Mouse (Mus musculus) forebrain, embryonic 15.5 days (tissue): Measurements from ENCODE around the gene Irs2. TPM values are rescaled to one million over a fixed set of nuclear protein-coding genes. Genes with fewer than 3 reads are reported as not detected.

Source experiments
- ATAC-seq: fragments of 200-750 bp; cut with Nextera tagmentation; replicated peaks from 2 replicates; pipeline ENCODE4 v1.8.0; 2017; ENCODE audit warnings: mild to moderate bottlenecking, moderate TSS enrichment, moderate library complexity
- H3K27ac ChIP-seq: fragments of 300-500 bp; sonication (generic); replicated peaks from 2 replicates; pipeline ENCODE4 v1.5.1; 2015; ENCODE audit warnings: mild to moderate bottlenecking, inconsistent platforms
- H3K27me3 ChIP-seq: fragments of 300-500 bp; sonication (generic); 2 replicates; pipeline ENCODE4 v1.6.1; 2015; ENCODE audit warnings: inconsistent platforms
- H3K36me3 ChIP-seq: fragments of 300-500 bp; sonication (generic); 2 replicates; pipeline ENCODE4 v1.6.1; 2015; ENCODE audit warnings: mild to moderate bottlenecking, inconsistent platforms
- H3K4me1 ChIP-seq: fragments of 300-500 bp; sonication (generic); 2 replicates; pipeline ENCODE4 v1.6.1; 2015; ENCODE audit warnings: inconsistent platforms
- H3K4me2 ChIP-seq: fragments of 300-500 bp; sonication (generic); replicated peaks from 2 replicates; pipeline ENCODE4 v1.6.1; 2015; ENCODE audit warnings: mild to moderate bottlenecking, inconsistent platforms
- H3K4me3 ChIP-seq: fragments of 300-500 bp; sonication (generic); 2 replicates; pipeline ENCODE4 v1.5.1; 2015; ENCODE audit warnings: mild to moderate bottlenecking, inconsistent platforms
- H3K9ac ChIP-seq: fragments of 300-500 bp; sonication (generic); replicated peaks from 2 replicates; pipeline ENCODE4 v1.6.1; 2015; ENCODE audit warnings: mild to moderate bottlenecking, inconsistent platforms
- H3K9me3 ChIP-seq: fragments of 300-500 bp; sonication (generic); 2 replicates; pipeline ENCODE4 v1.6.1; 2016; ENCODE audit warnings: inconsistent platforms
- WGBS: fragments of 180-500 bp; shearing (Covaris S2); methylation state at CpG from one replicate; pipeline ENCODE4 v1.1.7; 2015; ENCODE audit warnings: mixed read lengths; 5-methylcytosine and 5-hydroxymethylcytosine counted together
- polyA plus RNA-seq: library from polyadenylated mRNA; unstranded; fragments of >200 nt; fragmentation: Nextera tagmentation; extraction: Ambion mirVana; gene quantifications from 2 replicates; pipeline ENCODE4 v1.2.1, GENCODE M21; 2015

Irs2 gene
- polyA plus RNA-seq, 1 experiment from 2014 or later: 7.1 TPM

DNA sequence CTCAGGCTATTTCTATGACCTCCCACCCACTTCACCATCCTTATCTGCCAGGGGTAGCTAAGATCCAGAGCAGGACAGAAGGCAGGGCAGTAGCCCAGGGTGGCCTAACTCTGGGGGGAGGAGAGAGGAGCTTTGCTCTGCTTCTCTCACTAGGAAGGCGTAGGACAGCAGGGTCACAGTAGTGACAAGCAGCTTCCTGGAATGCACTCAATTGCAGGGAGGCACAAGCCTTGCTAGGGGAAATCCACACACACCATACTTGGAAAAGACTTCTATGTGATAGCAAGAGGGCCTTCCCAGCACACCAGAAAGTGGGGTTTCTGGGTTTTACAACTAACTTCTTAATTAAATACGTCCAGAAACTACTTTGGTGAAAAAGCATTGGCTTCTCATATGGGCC lies 12.5 kb downstream of the Irs2 start:
- Histone ChIP-seq H3K27ac (no peak overlapping the region), H3K4me1 (peaks cover 47% of the 10 kb centered on the region), H3K9me3 (no peaks in the 10 kb centered on the region), H3K36me3 (0 out of 2 replicates have a peak, but pooled peaks cover 3% of the 10 kb centered on the region), H3K4me3 (no peak overlapping the region), H3K9ac (no peak overlapping the region), H3K4me2 (no peak overlapping the region), H3K27me3 (no peaks in the 10 kb centered on the region)
- WGBS: 80% methylated on average over 2 of the region's 2 CpGs
- ATAC-seq: no peak

DNA sequence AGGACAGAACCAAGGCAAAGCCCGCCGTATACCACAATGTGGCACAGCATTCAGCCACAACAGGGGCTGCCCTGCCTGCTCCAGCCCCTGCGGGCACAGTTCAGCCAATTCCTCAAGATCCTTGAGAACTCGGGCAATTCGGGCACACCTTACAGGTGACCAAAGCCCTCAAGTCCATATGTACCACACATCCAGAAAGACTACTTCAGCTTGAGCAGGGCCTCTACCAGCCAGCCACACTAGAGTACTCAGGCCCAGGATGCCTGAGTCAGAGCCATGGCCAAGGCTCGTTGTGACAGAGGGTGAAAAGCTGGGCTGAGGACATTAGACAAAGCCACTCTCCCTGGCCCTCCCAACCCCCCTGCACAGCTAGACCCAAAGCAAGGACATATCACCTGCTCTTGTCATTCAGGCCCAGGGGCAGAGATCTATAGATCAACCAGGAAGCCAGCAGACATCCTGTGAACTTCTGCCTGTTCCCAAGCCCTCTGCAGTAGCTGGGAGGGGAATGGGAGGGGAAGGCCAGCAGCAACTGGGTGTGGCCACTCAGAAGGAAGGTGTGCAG lies 13.8 kb downstream of the Irs2 start:
- 92% methylated on average over 6 of the region's 6 CpGs for WGBS
- H3K4me1 ChIP-seq: peaks cover 45% of the 10 kb centered on the region

DNA sequence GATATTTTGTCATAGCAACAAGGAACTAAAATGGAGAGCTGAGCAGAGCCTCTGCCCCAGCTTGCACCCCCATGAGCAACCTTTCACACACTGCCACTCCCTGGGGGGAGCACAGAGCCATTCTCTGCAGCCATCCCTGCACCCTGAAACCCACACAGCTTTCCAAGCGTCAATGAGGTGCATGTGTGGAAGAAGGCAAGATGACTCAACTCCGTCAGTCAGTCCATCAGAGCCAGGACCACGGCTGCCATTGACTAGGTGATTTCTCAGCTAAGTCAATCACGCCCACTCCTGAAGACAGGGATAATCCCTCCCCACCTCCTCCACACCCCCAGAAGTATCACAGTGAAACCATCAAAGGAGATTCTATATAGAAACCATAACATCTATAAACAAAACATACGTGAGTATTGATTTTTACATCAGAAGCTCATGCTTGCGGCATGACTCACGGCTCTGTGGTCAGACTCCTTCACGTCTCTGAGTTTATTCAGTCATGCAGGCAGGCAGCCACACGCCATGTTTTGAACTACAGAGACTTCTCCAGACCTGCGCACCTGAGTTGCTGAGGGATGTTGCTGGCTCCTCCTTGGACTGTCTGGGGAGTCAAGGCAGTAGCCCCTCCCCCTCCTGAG lies 14.6 kb downstream of the Irs2 start:
- H3K4me3 ChIP-seq: no peak overlapping the region
- 0 out of 2 replicates have a peak, but pooled peaks cover 3% of the 10 kb centered on the region for H3K36me3 ChIP-seq
- no peaks in the 10 kb centered on the region for H3K27me3 ChIP-seq
- no peak overlapping the region for H3K9ac ChIP-seq
- no peak overlapping the region for H3K4me2 ChIP-seq
- no peak for ATAC-seq
- peaks cover 49% of the 10 kb centered on the region for H3K4me1 ChIP-seq
- WGBS: 95% methylated on average over 10 of the region's 10 CpGs
- H3K27ac ChIP-seq: no peak overlapping the region
- no peaks in the 10 kb centered on the region for H3K9me3 ChIP-seq

More for the DNA sequence above, 13.8 kb downstream of the Irs2 start:
- Histone ChIP-seq H3K27me3 (no peaks in the 10 kb centered on the region), H3K9ac (no peak overlapping the region), H3K9me3 (no peaks in the 10 kb centered on the region), H3K36me3 (0 out of 2 replicates have a peak, but pooled peaks cover 3% of the 10 kb centered on the region), H3K27ac (no peak overlapping the region), H3K4me3 (no peak overlapping the region), H3K4me2 (no peak overlapping the region)
- no peak for ATAC-seq

DNA sequence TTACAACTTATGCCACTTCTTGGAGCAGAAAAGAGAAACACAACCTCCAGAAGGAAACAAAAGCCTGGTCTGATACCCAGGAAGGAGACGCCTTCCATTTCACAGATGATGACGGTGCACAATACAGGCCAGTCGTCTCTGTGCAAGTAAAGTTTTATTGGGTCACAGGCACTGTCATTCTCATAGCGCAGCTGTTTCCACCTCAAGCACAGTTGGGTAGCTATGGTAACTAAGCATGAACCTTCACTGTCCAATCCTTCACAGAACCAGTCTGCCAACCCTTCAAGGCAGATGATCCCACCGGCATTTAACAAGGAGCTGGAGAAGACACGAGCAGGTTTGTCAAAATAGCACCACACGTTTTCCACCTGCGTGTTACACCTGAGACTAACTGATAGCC lies 16.2 kb downstream of the Irs2 start:
- Histone ChIP-seq H3K9me3 (no peaks in the 10 kb centered on the region), H3K9ac (no peak overlapping the region), H3K36me3 (no peaks in the 10 kb centered on the region), H3K27me3 (no peaks in the 10 kb centered on the region), H3K4me2 (no peak overlapping the region), H3K4me1 (peaks cover 39% of the 10 kb centered on the region), H3K27ac (no peak overlapping the region; the same call in 1 of the 2 replicates), H3K4me3 (no peak overlapping the region)
- ATAC-seq: no peak
- WGBS: 60% methylated on average over 8 of the region's 8 CpGs

DNA sequence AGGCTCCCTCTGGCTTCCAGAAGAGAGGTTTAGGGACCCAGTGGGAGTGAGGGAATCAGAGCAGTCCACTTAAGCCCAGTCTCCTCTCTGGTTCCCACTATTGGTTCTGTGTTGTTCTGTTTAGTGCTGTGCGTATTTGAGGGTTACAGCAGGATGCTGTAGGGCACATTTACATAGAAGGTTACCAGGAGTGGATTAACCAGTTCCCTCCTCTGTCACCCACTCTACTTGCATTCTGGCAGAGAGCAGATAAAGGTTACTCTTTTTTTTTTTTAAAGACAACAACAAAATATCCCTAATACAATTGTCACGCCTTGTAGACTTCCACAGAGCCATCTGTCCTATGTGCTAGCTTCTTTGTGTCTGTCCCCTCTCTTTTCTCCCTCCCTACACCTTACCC lies 16.9 kb downstream of the Irs2 start:
- H3K36me3 ChIP-seq: peaks cover 4% of the 10 kb centered on the region
- no peak overlapping the region for H3K4me3 ChIP-seq
- H3K9me3 ChIP-seq: no peaks in the 10 kb centered on the region
- no peak overlapping the region for H3K9ac ChIP-seq
- peak overlapping the region; percentile 76 for H3K27ac ChIP-seq
- ATAC-seq: no peak
- peaks cover 39% of the 10 kb centered on the region for H3K4me1 ChIP-seq
- H3K27me3 ChIP-seq: no peaks in the 10 kb centered on the region
- H3K4me2 ChIP-seq: no peak overlapping the region
- 54% methylated on average over 2 of the region's 2 CpGs for WGBS

DNA sequence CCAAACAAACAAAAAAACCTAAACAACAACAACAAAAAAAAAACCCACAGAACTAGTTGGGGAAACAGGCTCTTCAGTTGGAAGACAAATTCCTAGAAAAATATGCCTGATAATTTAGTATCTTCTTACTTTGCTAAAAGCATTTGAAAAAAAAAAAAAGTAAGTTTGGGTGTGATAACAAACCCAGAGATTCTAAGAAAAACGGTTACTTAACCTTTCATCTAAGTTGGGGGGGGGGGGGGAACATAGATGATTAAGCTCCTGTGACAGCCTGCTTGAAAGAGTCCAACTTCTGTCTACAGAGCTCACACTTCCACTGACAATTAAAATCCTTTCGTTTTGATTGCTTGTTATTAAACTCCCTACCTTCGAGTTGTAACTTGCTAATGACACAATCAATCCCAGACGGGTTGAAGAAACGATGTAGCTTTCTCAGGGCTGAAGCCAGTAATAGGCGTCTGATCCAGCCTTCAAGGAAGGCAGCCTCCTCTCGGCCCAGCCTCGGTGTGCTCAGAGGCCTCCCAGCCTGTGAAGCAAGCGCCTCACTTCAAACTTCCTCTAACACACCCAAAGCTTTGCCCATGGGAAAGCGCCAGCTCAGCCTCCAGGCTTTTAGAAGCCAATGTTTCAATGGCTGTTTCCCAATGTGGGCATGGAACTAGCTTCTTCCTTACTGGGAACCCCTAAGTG lies 17.7 kb downstream of the Irs2 start:
- ATAC-seq: peak; percentile 24; the same call in 1 of the 2 replicates
- H3K27ac ChIP-seq: peak overlapping the region; percentile 76
- no peak overlapping the region for H3K9ac ChIP-seq
- no peaks in the 10 kb centered on the region for H3K9me3 ChIP-seq
- H3K27me3 ChIP-seq: no peaks in the 10 kb centered on the region
- peaks cover 39% of the 10 kb centered on the region for H3K4me1 ChIP-seq
- no peak overlapping the region for H3K4me3 ChIP-seq
- 4% methylated on average over 10 of the region's 10 CpGs for WGBS
- no peak overlapping the region for H3K4me2 ChIP-seq
- H3K36me3 ChIP-seq: peaks cover 12% of the 10 kb centered on the region

DNA sequence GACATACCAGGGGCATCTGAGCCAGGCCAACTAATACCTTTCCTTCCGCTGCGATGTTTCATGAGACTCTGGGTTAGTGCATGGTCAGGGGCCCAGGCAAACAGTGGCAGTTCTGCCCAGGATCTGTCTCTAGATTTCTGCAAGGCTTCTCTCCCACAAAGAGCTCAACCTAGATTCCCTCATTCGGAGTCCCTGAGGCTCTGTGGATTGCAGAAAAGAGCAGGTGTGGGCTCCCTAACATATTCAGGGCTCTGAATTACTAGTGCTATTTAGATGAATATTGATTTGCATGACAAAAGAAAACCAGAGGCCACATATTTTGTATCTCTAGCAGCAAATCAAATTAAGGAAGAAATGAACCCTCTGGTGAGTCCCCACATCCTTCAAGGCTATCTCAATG lies 18.3 kb downstream of the Irs2 start:
- Histone ChIP-seq H3K36me3 (peaks cover 12% of the 10 kb centered on the region), H3K27me3 (no peaks in the 10 kb centered on the region), H3K27ac (peak overlapping the region; percentile 69; the same call in 1 of the 2 replicates), H3K4me1 (peaks cover 39% of the 10 kb centered on the region), H3K9me3 (no peaks in the 10 kb centered on the region), H3K4me2 (no peak overlapping the region), H3K4me3 (no peak overlapping the region), H3K9ac (0 out of 2 replicates have a peak overlapping the region, but pooled peaks have one; percentile 19)
- WGBS: 25% methylated on average over 3 of the region's 3 CpGs
- ATAC-seq: peak; percentile 24; the same call in 1 of the 2 replicates

DNA sequence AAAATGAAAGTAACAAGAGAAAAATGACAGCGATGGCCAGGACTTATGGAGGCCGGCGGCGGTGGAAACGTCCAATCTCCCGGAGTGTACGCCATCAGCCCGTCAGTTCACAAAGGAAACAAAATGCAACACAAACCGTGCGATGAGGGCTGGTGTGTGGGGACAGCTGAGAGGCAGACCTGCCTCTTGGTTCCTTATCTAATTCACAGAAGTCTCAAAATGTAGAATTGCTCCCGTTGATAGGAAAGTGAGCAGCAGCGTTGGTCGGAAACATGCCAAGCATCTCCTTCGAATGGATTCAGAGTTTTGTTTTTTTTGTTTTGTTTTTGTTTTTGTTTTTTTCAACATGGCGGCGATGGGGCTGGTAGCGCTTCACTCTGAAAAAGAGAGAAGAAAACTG lies 21.6 kb downstream of the Irs2 start:
- Histone ChIP-seq H3K27me3 (no peaks in the 10 kb centered on the region), H3K4me1 (peaks cover 30% of the 10 kb centered on the region), H3K9ac (no peak overlapping the region), H3K9me3 (no peaks in the 10 kb centered on the region), H3K36me3 (peaks cover 12% of the 10 kb centered on the region), H3K4me3 (no peak overlapping the region), H3K4me2 (no peak overlapping the region), H3K27ac (no peak overlapping the region)
- 94% methylated on average over 17 of the region's 17 CpGs for WGBS
- ATAC-seq: no peak

DNA sequence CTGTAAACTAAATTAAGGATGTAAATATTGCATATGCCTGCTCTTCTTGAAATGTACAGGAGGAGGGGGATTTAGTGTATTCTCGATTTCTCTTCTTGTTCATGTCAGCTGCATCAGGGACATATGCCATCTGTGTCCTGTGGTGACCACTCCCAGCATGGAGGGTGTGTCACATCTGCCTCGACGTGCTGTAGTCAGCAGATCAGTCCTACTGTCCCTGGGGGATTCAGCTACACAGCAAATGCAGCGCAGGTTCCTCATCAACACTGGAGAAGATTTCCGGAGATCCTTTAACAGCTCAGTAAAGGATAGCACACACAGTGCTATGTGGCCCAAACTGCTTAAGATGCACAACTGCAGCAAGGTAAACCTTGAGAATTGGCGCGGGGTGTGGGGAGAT lies 23.2 kb downstream of the Irs2 start:
- no peak overlapping the region for H3K4me2 ChIP-seq
- peaks cover 12% of the 10 kb centered on the region for H3K36me3 ChIP-seq
- H3K27me3 ChIP-seq: no peaks in the 10 kb centered on the region
- H3K27ac ChIP-seq: no peak overlapping the region
- H3K4me1 ChIP-seq: peaks cover 17% of the 10 kb centered on the region
- ATAC-seq: no peak
- H3K4me3 ChIP-seq: no peak overlapping the region
- no peaks in the 10 kb centered on the region for H3K9me3 ChIP-seq
- no peak overlapping the region for H3K9ac ChIP-seq
- WGBS: 88% methylated on average over 7 of the region's 7 CpGs

DNA sequence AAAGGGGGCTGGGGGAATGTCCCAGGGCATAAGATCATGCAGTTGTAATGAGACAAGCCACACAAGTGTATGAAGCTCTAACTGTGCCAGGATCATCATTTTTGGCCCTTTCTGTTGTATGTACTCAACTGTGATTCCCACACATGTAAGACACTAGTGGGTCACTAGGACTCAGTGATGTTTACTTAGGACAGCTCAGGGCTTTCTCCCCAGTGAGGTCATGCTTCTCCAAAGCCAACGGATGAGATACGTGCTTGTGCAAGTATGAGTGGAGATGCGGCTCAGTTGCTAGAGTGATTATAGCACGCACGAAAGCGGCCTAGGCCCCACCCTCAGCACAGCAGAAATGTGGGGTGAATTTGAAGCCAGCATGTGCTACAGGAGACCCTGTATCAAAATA lies 27.4 kb downstream of the Irs2 start:
- Histone ChIP-seq H3K9me3 (no peaks in the 10 kb centered on the region), H3K36me3 (peaks cover 3% of the 10 kb centered on the region), H3K4me2 (no peak overlapping the region), H3K27ac (no peak overlapping the region), H3K4me3 (no peak overlapping the region), H3K4me1 (peaks cover 22% of the 10 kb centered on the region), H3K27me3 (no peaks in the 10 kb centered on the region), H3K9ac (no peak overlapping the region)
- 93% methylated on average over 6 of the region's 6 CpGs for WGBS
- no peak for ATAC-seq

DNA sequence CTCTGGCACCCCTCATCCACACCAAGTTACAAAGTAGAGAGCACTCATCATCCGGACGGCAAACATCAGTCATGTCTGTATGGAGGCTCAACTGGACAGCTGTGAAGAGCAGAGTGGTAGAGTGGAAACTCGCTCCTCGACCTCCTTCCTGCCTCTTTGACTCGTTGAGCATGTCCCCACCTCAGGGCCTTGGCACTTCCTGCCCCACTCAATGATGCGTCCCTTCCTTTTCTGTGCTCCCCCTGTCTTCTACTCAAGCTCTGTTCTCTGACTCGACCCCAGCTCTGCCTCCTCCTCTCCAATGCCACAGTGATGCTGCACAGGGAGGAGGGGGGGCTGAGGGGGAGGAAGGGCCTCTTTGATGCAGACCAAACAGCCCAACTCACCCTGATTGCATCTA lies 28.3 kb downstream of the Irs2 start:
- no peak overlapping the region for H3K4me3 ChIP-seq
- H3K4me1 ChIP-seq: peaks cover 22% of the 10 kb centered on the region
- H3K9me3 ChIP-seq: no peaks in the 10 kb centered on the region
- H3K36me3 ChIP-seq: no peaks in the 10 kb centered on the region; the same call in 1 of the 2 replicates
- no peak overlapping the region for H3K27ac ChIP-seq
- WGBS: 66% methylated on average over 7 of the region's 7 CpGs
- H3K4me2 ChIP-seq: no peak overlapping the region
- H3K9ac ChIP-seq: no peak overlapping the region
- H3K27me3 ChIP-seq: no peaks in the 10 kb centered on the region
- ATAC-seq: 0 out of 2 replicates have a peak, but pooled peaks have one; percentile 23

DNA sequence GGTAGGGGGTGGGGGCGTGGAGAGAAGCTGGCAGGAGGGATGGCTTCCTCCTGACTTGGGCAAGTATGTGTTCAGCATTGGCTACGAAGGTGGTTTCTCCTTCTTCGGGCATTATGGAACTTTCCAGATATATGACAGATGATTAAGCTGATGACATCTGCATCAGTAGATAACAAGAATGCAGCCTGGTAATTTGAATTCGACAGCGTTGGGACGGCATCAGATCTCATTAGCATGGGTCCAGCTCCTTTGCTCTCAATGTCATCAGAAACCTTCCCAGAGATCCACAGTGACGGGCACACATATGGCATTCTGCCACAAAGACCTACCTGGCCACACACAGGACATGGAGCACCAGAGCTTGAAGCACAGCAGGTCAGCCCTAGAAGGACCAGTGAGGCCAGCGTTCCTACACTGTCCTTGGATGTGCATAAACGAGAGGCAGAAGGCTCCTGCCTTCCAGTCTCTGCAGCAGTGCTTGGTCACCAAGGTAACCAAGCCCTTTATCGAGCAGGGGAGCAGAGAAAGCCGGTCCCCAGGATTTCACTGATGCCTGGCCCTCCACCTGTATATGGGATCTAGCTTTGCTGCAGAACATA lies 29.0 kb downstream of the Irs2 start:
- H3K9ac ChIP-seq: no peak overlapping the region
- no peaks in the 10 kb centered on the region for H3K36me3 ChIP-seq
- no peaks in the 10 kb centered on the region for H3K9me3 ChIP-seq
- peak; percentile 53; the same call in 1 of the 2 replicates for ATAC-seq
- no peaks in the 10 kb centered on the region for H3K27me3 ChIP-seq
- WGBS: 39% methylated on average over 11 of the region's 11 CpGs
- no peak overlapping the region for H3K4me3 ChIP-seq
- H3K4me2 ChIP-seq: no peak overlapping the region
- peaks cover 22% of the 10 kb centered on the region for H3K4me1 ChIP-seq
- no peak overlapping the region for H3K27ac ChIP-seq
